Mouse (Mus musculus): Measurements from ENCODE around the gene Ccdc136.
"Not testable (repeated sequence)": the region's sequence is repeated elsewhere in the genome, so short reads cannot be mapped to it uniquely, and the experiment has no call there.

Ccdc136 gene

GRCm38 (mm10) chr6:29395910-29396713, at the start of gene Ccdc136:
Ccdc136 (plus strand) TSS chr6:29396309.
- in situ Hi-C loops (cut with MboI, MseI): no loop called here

GRCm38 (mm10) chr6:29346512-29346911, 49.6 kb upstream of the Ccdc136 start:
- in situ Hi-C loops (cut with MboI, MseI): loop anchor here (10.0 kb wide), 1 partner anchor 122 kb away; no protein-coding TSS in a partner anchor

GRCm38 (mm10) chr6:29347189-29347588, 48.9 kb upstream of the Ccdc136 start:
- in situ Hi-C loops (cut with MboI, MseI): loop anchor here (10.0 kb wide), 1 partner anchor 122 kb away; no protein-coding TSS in a partner anchor

- in situ Hi-C loops (cut with MboI, MseI): loop anchor here (10.0 kb wide), 1 partner anchor 123 kb away; no protein-coding TSS in a partner anchor
These were observed 48.3 kb upstream of the Ccdc136 start, which contains the start of gene Calu for GRCm38 (mm10) chr6:29347665-29348370. Calu (plus strand) TSS chr6:29348069.

GRCm38 (mm10) chr6:29348371-29348724, 47.8 kb upstream of the Ccdc136 start:
- in situ Hi-C loops (cut with MboI, MseI): loop anchor here (10.0 kb wide), 1 partner anchor 124 kb away; no protein-coding TSS in a partner anchor

- in situ Hi-C loops (cut with MboI, MseI): no loop called here
These were observed 44.5 kb upstream of the Ccdc136 start for GRCm38 (mm10) chr6:29351613-29352012.

GRCm38 (mm10) chr6:29352816-29353215, 43.3 kb upstream of the Ccdc136 start:
- in situ Hi-C loops (cut with MboI, MseI): no loop called here

- in situ Hi-C loops (cut with MboI, MseI): no loop called here
These were observed 36.7 kb upstream of the Ccdc136 start for GRCm38 (mm10) chr6:29359386-29359785.

GRCm38 (mm10) chr6:29360211-29360610, 35.9 kb upstream of the Ccdc136 start:
- in situ Hi-C loops (cut with MboI, MseI): no loop called here

- in situ Hi-C loops (cut with MboI, MseI): no loop called here
These were observed 33.6 kb upstream of the Ccdc136 start for GRCm38 (mm10) chr6:29362246-29363128.

GRCm38 (mm10) chr6:29363129-29363515, 33.0 kb upstream of the Ccdc136 start:
- in situ Hi-C loops (cut with MboI, MseI): no loop called here

GRCm38 (mm10) chr6:29365277-29365676, 30.8 kb upstream of the Ccdc136 start:
- in situ Hi-C loops (cut with MboI, MseI): no loop called here

- in situ Hi-C loops (cut with MboI, MseI): no loop called here
These were observed 18.7 kb upstream of the Ccdc136 start for GRCm38 (mm10) chr6:29377386-29377785.

- in situ Hi-C loops (cut with MboI, MseI): no loop called here
These were observed 17.4 kb upstream of the Ccdc136 start for GRCm38 (mm10) chr6:29378678-29379077.

GRCm38 (mm10) chr6:29379954-29380353, 16.2 kb upstream of the Ccdc136 start:
- in situ Hi-C loops (cut with MboI, MseI): no loop called here

- in situ Hi-C loops (cut with MboI, MseI): no loop called here
These were observed 13.7 kb upstream of the Ccdc136 start for GRCm38 (mm10) chr6:29382442-29382841.

GRCm38 (mm10) chr6:29388052-29388518, 8.0 kb upstream of the Ccdc136 start, which contains the start of gene Opn1sw:
Opn1sw (minus strand) TSS chr6:29388468.
- in situ Hi-C loops (cut with MboI, MseI): no loop called here

GRCm38 (mm10) chr6:29388606-29389080, 7.5 kb upstream of the Ccdc136 start:
- in situ Hi-C loops (cut with MboI, MseI): no loop called here

- in situ Hi-C loops (cut with MboI, MseI): no loop called here
These were observed 6.7 kb upstream of the Ccdc136 start for GRCm38 (mm10) chr6:29389425-29389824.

GRCm38 (mm10) chr6:29390500-29390899, 5.6 kb upstream of the Ccdc136 start:
- in situ Hi-C loops (cut with MboI, MseI): not testable (repeated sequence)

- in situ Hi-C loops (cut with MboI, MseI): not testable (repeated sequence)
These were observed 4.9 kb upstream of the Ccdc136 start for GRCm38 (mm10) chr6:29391241-29391640.
